12 mouse cellular contexts compared by ENCODE assay signal in the genomic region with DNA sequence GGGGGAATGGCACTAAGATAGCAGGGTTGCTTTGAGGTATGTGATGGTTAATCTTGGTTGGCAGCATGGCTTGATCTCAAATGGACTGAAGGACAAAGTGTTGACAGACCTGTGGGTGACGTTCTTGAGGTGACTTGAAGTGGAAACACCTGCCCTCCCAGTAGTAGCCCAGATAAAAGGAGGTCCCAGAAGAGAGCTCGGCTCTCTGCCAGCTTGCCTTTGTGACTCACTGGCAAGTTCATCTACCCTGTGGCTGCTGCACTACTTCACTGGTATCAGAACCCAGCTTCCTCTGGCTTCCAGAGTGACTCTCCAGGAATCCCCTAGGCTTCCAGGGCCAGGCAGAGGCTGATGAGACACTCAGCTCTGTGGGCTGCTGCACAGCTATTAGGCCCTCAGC.
A peak's percentile ranks its signal among the peaks of the same experiment; 100 is the strongest.
DNase-seq lines count a peak whose midpoint lies in the region; ATAC-seq and TF ChIP-seq lines count a peak whose summit lies in the region.
"Had no signal": no experiment of that assay in that cellular context is flagged by ENCODE, and none has a peak within 500 bp of the region (broad histone marks: within the 10 kb centered on the region; RNA-seq: fewer than 3 reads in every experiment).

No protein-coding gene starts in this region.

- H3K4me2 ChIP-seq in hindbrain, embryonic 13.5 days: no peak overlapping the region

- H3K9ac ChIP-seq in hindbrain, embryonic 13.5 days: no peak overlapping the region

- peaks cover 18% of the 10 kb centered on the region for H3K4me1 ChIP-seq in hindbrain, embryonic 13.5 days (replicated peaks)

- H3K27ac ChIP-seq in layer of hippocampus, adult 2 months: peak overlapping the region; percentile 81
- peak overlapping the region; percentile 69; the same call in 1 of the 2 replicates for H3K27ac ChIP-seq in hindbrain, embryonic 13.5 days
- H3K27ac ChIP-seq: heart, adult 2 months had no signal

- H3K4me3 ChIP-seq in layer of hippocampus, adult 2 months: no peak overlapping the region
- H3K4me3 ChIP-seq in hindbrain, embryonic 13.5 days: no peak overlapping the region
- H3K4me3 ChIP-seq: heart, adult 2 months had no signal

- ATAC-seq in hindbrain, embryonic 13.5 days (ENCODE audit: low FRiP score): no peak

- WGBS in hindbrain, embryonic 13.5 days: 61% methylated on average over 2 of the region's 2 CpGs

- no peaks in the 10 kb centered on the region for H3K27me3 ChIP-seq in hindbrain, embryonic 13.5 days

- H3K36me3 ChIP-seq in hindbrain, embryonic 13.5 days: no peaks in the 10 kb centered on the region

- no peak for TF ChIP-seq CTCF in layer of hippocampus, adult 2 months (conservative IDR thresholded peaks at IDR 0.05)

- DNase-seq in adrenal gland, postnatal 36 days: peak; percentile 33 to 41
- no peak for DNase-seq in adrenal gland, adult 18-20 months (ENCODE audit: low spot score in 2 of 2)
- no peak for DNase-seq in layer of hippocampus, adult 2 months (ENCODE audit: low spot score in 2 of 2)
- no peak for DNase-seq in layer of hippocampus, adult 11-12 months (ENCODE audit: low spot score)
- peak; percentile 64 for DNase-seq in lung, postnatal 25 days (ENCODE audit: low spot score)
- DNase-seq in right cerebral cortex, postnatal 36 days (ENCODE audit: low spot score in 2 of 2): no peak
- DNase-seq in cerebellum, postnatal 25 days: no peak
- DNase-seq: B cell, adult 2 months; embryo, embryonic 11 days; heart, adult 2 months; kidney, adult 8-10 months had no signal

- H3K9me3 ChIP-seq in hindbrain, embryonic 13.5 days: no peaks in the 10 kb centered on the region

Comparison
In these comparisons a context has a peak if more than half of its experiments do, and no peak if none do; other contexts are left out.
1. DNase-seq: peak in adrenal gland, postnatal 36 days (2 of 2) and lung, postnatal 25 days (single experiment); none in adrenal gland, adult 18-20 months (0 of 2), layer of hippocampus, adult 2 months (0 of 2), layer of hippocampus, adult 11-12 months (single experiment), right cerebral cortex, postnatal 36 days (0 of 2) and cerebellum, postnatal 25 days (0 of 2).